Mouse (Mus musculus) cortical plate, adult 2 months (tissue): ENCODE measurements around the gene Sav1.

Source experiments
- CTCF ChIP-seq: fragments of 200-500 bp; IDR thresholded peaks from 2 replicates; pipeline ENCODE4 v1.5.1; 2011; ENCODE audit warnings: mild to moderate bottlenecking, control low read depth, low read length; ENCODE audit not compliant: insufficient read depth; ENCODE audit errors: extremely low read depth
- POLR2A ChIP-seq: fragments of 200-500 bp; IDR thresholded peaks from 2 replicates; pipeline ENCODE4 v1.6.1; 2011; ENCODE audit warnings: mild to moderate bottlenecking, low read length, control low read depth; ENCODE audit not compliant: insufficient read depth; ENCODE audit errors: extremely low read depth

DNA sequence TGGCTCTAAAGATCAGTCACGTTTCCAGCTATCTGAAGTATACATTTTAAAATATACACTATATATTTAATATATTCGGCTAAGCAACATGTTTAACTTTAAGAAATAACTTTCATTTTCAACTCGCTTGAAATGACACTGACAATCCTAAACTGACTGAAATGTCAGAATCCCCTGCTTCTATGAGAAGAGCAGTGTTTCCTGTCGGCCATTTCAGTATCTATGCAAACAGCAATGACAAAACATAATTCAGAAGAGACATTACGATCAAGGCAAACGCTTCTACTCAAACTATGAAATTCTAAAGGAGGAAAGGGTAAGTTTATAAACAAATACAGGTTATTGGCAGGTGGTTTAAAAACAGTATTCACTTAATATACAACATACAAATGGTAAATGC lies 10.1 kb downstream of the Sav1 start:
- TF ChIP-seq POLR2A (no peak), CTCF (no peak)
